Mouse (Mus musculus) midbrain, postnatal 0 days (tissue): Measurements from ENCODE around the gene Rps19. TPM values are rescaled to one million over a fixed set of nuclear protein-coding genes. Genes with fewer than 3 reads are reported as not detected.

Source experiments
- ATAC-seq: fragments of 200-750 bp; cut with Nextera tagmentation; 2 replicates; pipeline ENCODE4 v1.8.0; 2017; ENCODE audit warnings: moderate number of reproducible peaks, mild to moderate bottlenecking, moderate TSS enrichment, moderate library complexity; ENCODE audit not compliant: low FRiP score
- DNase-seq: peaks from one replicate; pipeline ENCODE4 v3.0.0-alpha.2; 2015; ENCODE audit warnings: low spot score
- H3K27ac ChIP-seq: fragments of 300-500 bp; sonication (generic); 2 replicates; pipeline ENCODE4 v1.5.1; 2014; ENCODE audit warnings: low read depth, mild to moderate bottlenecking, low read length, mixed read lengths
- H3K27me3 ChIP-seq: fragments of 300-500 bp; sonication (generic); 2 replicates; pipeline ENCODE4 v1.6.1; 2014; ENCODE audit warnings: low read length, control low read depth, mixed read lengths; ENCODE audit not compliant: insufficient read depth
- H3K36me3 ChIP-seq: fragments of 300-500 bp; sonication (generic); 2 replicates; pipeline ENCODE4 v1.6.1; 2014; ENCODE audit warnings: low read length, control low read depth, mixed read lengths; ENCODE audit not compliant: insufficient read depth
- H3K4me1 ChIP-seq: fragments of 300-500 bp; sonication (generic); 2 replicates; pipeline ENCODE4 v1.6.1; 2014; ENCODE audit warnings: mild to moderate bottlenecking, control low read depth, antibody characterized with exemption, low read length, mixed read lengths; ENCODE audit not compliant: insufficient read depth
- H3K4me2 ChIP-seq: fragments of 300-500 bp; sonication (generic); 2 replicates; pipeline ENCODE4 v1.6.1; 2014; ENCODE audit warnings: low read depth, mild to moderate bottlenecking, low read length, mixed read lengths; ENCODE audit not compliant: poor library complexity, severe bottlenecking
- H3K4me3 ChIP-seq: fragments of 300-500 bp; sonication (generic); 2 replicates; pipeline ENCODE4 v1.5.1; 2014; ENCODE audit warnings: low read depth, mild to moderate bottlenecking, low read length, moderate library complexity
- H3K9ac ChIP-seq: fragments of 300-500 bp; sonication (generic); replicated peaks from 2 replicates; pipeline ENCODE4 v1.6.1; 2014; ENCODE audit warnings: mild to moderate bottlenecking, low read length, moderate library complexity, mixed read lengths; ENCODE audit not compliant: poor library complexity, severe bottlenecking
- H3K9me3 ChIP-seq: fragments of 300-500 bp; sonication (generic); 2 replicates; pipeline ENCODE4 v1.6.1; 2016; ENCODE audit warnings: low read length, control low read depth
- CTCF ChIP-seq: IDR thresholded peaks from 2 replicates; pipeline ENCODE4 v1.5.1; 2016; ENCODE audit warnings: antibody characterized with exemption, mild to moderate bottlenecking
- WGBS: fragments of 180-500 bp; shearing (Covaris S2); extraction: QIAGEN DNeasy Blood & Tissue Kit; methylation state at CpG from one replicate; pipeline ENCODE4 v1.1.7; 2014; 5-methylcytosine and 5-hydroxymethylcytosine counted together
- polyA plus RNA-seq: library from polyadenylated mRNA; unstranded; fragments of >200 nt; fragmentation: Nextera tagmentation; extraction: Ambion mirVana; gene quantifications from 2 replicates; pipeline ENCODE4 v1.2.1, GENCODE M21; 2015
- total RNA-seq: library from RNA; depleted of rRNA; stranded (reverse); fragments of >200 nt; gene quantifications from 2 replicates; pipeline ENCODE4 v1.2.3, GENCODE M21; 2014

Gene Rps19
- total and polyA plus RNA-seq, 2 experiments from 2014 or later = 364 to 1,202 TPM

DNA sequence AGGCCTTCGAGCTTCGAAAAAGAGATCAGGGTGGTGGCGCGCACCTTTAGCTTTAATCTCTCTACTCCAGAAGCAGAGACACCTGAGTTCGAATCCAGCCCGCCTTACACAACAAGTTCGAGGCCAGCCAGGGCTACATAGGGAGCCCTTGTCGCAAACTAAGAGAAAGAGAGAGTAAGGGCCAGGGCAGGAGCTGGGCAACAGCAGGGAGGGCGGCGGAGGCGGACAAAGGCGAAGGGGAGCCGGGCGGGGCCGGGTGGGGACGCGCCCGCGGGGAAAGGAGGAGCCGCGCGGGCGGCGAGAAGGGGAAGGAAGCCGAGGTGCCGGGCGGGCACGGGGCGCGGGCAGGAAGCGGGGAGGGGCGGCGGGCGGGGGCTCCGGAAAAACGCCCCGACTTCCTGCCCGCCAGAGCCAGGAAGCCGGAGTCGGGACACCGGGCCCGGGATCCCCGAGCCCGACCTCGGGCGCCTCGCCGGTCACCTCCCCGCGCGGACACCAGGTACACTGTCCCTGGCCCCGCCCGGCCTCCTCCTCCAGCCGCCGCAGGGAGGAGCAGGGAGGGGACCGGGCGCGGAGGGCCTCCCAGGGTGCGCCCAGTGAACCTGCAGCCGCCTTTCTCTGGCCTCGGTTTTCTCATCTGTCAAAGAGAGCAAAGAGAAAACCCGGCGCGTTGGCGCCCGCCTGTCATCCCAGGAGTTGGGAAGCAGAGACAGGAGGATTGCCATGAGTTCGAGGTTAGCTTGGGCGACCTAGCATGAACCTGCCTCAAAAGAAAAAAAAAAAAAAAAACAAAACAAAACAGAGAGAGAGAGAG is 18.7 kb downstream of the Rps19 start, which contains the start of gene Arhgef1:
Gene Arhgef1 (plus strand): TSS at position 283 of the 814 bp plus-strand sequence.
- 6% methylated on average over 48 of the region's 68 CpGs for WGBS
- Histone ChIP-seq H3K4me1 (no peaks in the 10 kb centered on the region; the same call in 1 of the 2 replicates), H3K27ac (peak within 1 kb of the TSS; percentile 70), H3K9ac (peak within 1 kb of the TSS; percentile 73), H3K36me3 (peaks cover 4% of the 10 kb centered on the region; the same call in 1 of the 2 replicates), H3K4me3 (peak within 1 kb of the TSS; percentile 55), H3K27me3 (no peaks in the 10 kb centered on the region), H3K4me2 (peak within 1 kb of the TSS; percentile 83), H3K9me3 (no peaks in the 10 kb centered on the region)
- no peak for ATAC-seq
- no peak for TF ChIP-seq CTCF
- DNase-seq = peak; percentile 19

DNA sequence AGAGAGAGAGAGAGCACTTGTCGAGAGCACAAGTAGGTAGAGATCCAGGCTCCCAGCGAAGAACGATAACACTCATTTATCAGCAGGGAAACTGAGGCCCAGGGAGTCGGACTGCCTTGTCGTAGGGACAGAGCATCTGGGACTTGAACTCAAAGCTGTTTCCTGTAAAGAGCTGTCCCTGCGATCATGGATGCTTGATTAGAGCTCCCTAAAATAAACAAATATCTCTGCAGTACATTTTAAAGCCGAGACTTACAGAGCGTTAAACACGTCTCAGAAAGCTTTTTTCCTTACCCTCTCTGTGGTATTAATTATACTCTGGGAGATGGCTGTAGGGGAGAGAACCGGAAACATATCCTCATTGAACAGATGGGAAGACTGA is 19.3 kb downstream of the Rps19 start:
- Histone ChIP-seq H3K36me3 (peaks cover 10% of the 10 kb centered on the region; the same call in 1 of the 2 replicates), H3K27me3 (no peaks in the 10 kb centered on the region), H3K27ac (no peak overlapping the region), H3K4me1 (no peaks in the 10 kb centered on the region; the same call in 1 of the 2 replicates), H3K4me2 (peak overlapping the region; percentile 83), H3K9me3 (no peaks in the 10 kb centered on the region), H3K9ac (peak overlapping the region; percentile 73; the same call in 1 of the 2 replicates), H3K4me3 (peak overlapping the region; percentile 55)
- TF ChIP-seq CTCF = no peak
- 49% methylated on average over 10 of the region's 10 CpGs for WGBS
- no peak for DNase-seq
- ATAC-seq = no peak

DNA sequence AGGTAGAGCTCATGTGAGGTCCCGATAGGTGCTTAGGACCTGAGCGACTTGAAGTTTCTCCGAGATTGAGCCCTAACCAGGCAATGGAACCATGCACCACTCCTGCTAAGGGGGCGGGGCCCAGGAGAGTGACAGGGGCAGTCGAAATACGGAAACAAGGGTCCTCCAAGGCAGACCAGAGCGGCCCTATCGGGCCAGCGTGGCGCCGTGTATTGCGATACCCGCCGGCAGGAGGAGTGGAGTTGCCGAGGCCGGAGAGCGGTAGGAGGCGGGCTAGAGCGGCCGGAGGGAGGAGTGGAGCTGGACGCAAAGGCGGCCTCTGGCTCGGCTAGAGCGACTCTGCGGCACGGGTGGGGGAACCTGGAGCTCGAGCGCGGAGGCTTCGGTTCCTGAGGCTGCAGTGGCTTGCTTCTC is 19.9 kb downstream of the Rps19 start:
- Histone ChIP-seq H3K27me3 (no peaks in the 10 kb centered on the region), H3K4me2 (peak overlapping the region; percentile 83), H3K4me1 (no peaks in the 10 kb centered on the region; the same call in 1 of the 2 replicates), H3K27ac (peak overlapping the region; percentile 82), H3K9ac (peak overlapping the region; percentile 68), H3K9me3 (no peaks in the 10 kb centered on the region), H3K4me3 (peak overlapping the region; percentile 55), H3K36me3 (peaks cover 17% of the 10 kb centered on the region; the same call in 1 of the 2 replicates)
- ATAC-seq (peak; percentile 94), DNase-seq (peak; percentile 99)
- peak; percentile 84 for TF ChIP-seq CTCF
- under 1% methylated on average over 30 of the region's 30 CpGs for WGBS

DNA sequence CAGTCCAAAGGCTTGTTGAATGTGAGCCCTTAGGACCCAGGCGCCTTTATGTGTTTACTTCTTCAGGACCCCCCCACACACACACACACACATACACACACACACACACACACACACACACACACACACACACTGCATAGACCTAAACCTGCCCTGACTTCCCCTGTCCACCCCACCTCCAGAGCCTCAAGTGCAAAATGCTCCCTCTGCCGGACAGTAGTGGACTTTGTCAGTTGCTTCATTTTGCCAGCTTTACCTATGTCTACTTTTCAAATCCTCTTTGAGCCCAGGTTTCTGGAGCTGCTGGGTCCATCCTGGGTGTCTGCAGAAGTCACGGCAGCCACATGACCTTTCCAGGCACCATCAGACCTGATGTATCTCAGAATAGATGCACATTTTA is 20.8 kb downstream of the Rps19 start:
- H3K27me3 ChIP-seq = no peaks in the 10 kb centered on the region
- H3K4me1 ChIP-seq = no peaks in the 10 kb centered on the region; the same call in 1 of the 2 replicates
- WGBS = 10% methylated on average over 3 of the region's 3 CpGs
- peak overlapping the region; percentile 68 for H3K9ac ChIP-seq
- peak; percentile 82 for DNase-seq
- peak overlapping the region; percentile 83 for H3K4me2 ChIP-seq
- H3K36me3 ChIP-seq = peaks cover 18% of the 10 kb centered on the region; the same call in 1 of the 2 replicates
- peak; percentile 33 for ATAC-seq
- peak overlapping the region; percentile 55 for H3K4me3 ChIP-seq
- 0 out of 2 replicates have a peak overlapping the region, but pooled peaks have one; percentile 82 for H3K27ac ChIP-seq
- no peaks in the 10 kb centered on the region for H3K9me3 ChIP-seq
- peak; percentile 88 for TF ChIP-seq CTCF

DNA sequence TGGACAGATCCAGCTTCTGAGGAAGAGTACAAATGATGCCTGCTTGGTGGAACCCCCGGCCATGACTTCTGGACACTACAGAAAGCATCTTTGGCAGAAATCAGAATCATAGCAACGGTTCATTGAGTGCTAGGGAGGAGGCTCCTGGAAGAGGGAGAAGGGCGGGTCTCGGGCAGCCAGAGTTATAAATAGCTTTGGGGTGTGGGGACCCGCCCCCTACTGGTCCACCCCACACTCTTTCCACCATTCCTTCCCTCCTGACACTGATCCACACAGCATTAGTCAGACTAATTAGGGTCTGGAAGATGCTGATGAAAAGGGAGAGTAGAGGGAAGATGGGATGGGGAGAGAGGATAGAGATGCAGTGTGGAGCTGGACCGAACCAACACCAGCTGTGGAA is 22.4 kb downstream of the Rps19 start:
- ATAC-seq (no peak), DNase-seq (no peak)
- no peak overlapping the region for H3K27ac ChIP-seq
- peaks cover 24% of the 10 kb centered on the region for H3K36me3 ChIP-seq
- TF ChIP-seq CTCF = no peak
- no peaks in the 10 kb centered on the region for H3K9me3 ChIP-seq
- H3K9ac ChIP-seq = 0 out of 2 replicates have a peak overlapping the region, but pooled peaks have one; percentile 29
- H3K4me3 ChIP-seq = no peak overlapping the region
- no peak overlapping the region for H3K4me2 ChIP-seq
- H3K27me3 ChIP-seq = no peaks in the 10 kb centered on the region
- H3K4me1 ChIP-seq = no peaks in the 10 kb centered on the region; the same call in 1 of the 2 replicates
- 41% methylated on average over 6 of the region's 6 CpGs for WGBS

DNA sequence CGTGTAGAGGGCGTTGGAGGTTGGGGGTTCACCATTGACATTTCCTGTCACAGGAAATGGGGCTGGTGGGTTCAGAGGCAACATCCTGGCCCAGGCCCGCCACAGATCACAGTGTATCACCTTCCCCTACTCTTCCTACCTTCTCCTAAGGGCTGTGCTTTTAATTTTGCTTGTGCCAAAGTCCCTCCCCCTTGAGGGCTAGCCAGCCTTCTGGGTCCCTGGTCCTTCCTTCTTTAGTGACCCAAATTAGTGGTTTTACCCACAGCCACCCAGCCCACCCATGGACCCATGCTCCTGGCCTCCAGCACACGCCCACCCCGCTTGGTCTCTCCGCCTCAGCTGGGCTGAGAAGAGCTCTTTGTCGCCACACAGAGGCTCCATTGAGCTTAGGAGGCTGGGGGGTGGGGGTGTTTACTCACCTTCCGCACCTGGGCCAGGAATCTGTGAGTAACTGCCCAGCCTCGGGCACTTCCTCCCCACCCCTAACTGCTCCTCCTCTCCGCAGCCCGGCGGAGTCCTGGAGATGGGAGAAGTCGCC is 23.1 kb downstream of the Rps19 start:
- no peak for ATAC-seq
- DNase-seq = no peak
- H3K36me3 ChIP-seq = peaks cover 24% of the 10 kb centered on the region
- H3K4me1 ChIP-seq = no peaks in the 10 kb centered on the region; the same call in 1 of the 2 replicates
- no peaks in the 10 kb centered on the region for H3K9me3 ChIP-seq
- H3K9ac ChIP-seq = peak overlapping the region; percentile 29; the same call in 1 of the 2 replicates
- no peak overlapping the region for H3K4me3 ChIP-seq
- TF ChIP-seq CTCF = peak; percentile 20
- no peak overlapping the region for H3K4me2 ChIP-seq
- 39% methylated on average over 13 of the region's 13 CpGs for WGBS
- no peaks in the 10 kb centered on the region for H3K27me3 ChIP-seq
- H3K27ac ChIP-seq = no peak overlapping the region
